Mouse (Mus musculus) thymus, postnatal 4 days (tissue): ENCODE results near the gene Myrf.

ENCODE experiments used
- DNase-seq: peaks from one replicate; pipeline ENCODE4 v3.0.0; 2021

Gene Myrf

DNA sequence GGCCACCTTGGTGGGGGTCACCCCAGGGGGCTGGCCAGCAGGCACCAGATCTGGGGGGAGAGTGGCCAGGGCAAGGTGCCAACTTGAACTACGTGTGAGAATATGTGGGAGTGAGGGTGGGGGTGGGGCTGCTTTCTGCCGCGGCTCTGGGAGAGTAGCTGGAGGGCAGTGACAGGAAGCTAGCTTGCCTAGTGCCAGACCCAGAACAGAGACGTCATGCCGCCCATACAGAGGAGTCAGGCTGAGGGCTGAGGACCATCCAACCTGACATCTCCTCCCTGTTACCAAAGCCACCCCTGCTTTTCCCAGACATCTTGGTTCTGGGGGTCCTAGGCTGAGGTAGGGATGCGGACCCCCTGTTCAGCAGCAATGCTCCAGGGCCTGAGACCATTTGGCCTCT is 6.6 kb upstream of the Myrf start:
- DNase-seq: no peak

DNA sequence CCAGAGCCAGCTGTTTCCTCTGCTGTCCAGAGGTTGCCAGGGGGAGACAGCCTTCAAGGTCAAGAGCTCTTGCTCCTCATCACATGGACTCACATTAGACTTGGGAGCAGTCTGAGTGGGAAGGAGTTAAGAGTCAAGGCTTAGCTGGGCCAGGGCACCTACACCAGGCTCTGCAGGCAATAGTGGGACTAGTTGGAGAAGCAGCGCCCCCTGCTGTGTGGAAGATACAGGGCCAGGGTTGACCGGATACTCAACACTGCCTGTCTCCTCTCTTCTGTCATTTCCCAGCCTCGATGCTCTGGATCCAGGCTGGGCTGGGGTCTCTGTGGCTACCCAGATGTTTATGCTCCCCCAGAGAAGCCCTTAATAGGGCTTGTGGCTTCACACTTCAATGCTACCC is 3.6 kb upstream of the Myrf start:
- DNase-seq: peak; percentile 77

DNA sequence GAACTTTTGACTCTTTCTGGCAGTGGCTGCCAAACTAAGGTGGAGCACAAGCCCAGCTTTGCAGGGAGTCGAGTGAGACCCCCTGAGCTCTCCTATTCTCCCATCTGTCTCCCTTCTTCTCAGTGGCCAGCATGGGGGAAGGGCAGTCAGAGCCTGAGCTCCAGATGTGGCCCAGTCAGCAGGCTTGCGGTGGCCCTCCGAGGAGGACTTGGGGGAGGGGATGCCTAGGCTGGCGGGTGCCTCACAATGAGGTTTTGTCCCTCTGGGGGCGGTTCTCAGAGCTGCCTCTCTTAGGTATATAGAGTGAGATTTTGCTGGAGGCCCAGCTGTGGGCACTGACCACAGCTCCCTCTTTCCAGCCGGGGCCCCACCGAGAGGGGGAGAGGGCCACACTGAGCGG is 2.4 kb upstream of the Myrf start:
- DNase-seq: no peak

DNA sequence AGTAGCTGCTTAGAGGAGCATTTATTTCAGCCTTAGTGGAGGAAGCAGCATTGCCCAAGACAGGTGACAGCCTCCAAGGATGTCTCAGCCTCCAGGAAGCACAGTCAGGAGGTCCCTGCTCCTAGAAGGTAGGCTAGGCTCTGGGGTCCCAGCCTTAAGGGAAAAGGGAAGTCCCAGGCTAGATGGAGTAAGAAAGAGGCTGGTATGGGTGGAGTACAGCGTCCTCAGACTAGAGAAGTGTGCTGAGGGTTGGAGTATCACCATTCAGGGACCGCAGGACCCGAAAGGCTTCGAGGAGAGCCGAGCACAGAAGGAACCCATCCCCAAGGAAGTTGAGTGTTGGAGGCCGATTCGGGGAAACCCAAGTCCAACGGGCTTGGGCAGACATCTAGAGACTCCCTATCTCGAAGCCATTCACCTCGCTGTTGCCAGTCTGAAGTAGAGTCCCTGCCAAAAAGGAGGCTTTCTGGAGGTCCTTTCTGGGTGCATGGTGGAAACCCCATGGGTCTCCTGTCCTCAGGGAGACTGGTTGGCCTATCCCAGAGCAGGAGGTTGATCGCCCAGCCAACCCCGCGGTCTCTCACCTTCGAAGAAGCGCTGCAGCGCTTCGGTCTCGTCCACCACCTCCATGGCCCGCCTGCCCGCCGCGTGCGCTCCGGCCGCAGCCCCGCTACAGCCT is 434 bp downstream of the Myrf start:
- DNase-seq: no peak

DNA sequence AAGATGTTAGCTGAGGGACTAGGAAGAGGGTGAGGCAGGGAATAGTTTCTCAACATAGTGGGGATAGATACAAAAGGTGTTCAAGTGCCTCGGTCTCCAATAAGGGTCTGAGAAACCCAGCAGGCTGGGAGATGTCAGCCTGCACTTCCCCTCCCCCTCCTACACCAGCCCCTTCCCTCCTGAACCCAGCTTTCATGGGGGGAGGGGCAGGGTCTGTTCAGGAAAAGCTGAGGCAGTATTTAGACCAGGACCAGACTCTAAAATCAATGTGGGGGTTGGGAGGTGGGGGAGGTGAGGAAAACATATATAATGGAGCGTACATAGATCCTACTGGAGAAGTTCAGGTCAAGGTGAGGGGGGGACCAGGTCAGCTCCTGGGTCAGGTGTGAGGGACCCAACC is 1.1 kb downstream of the Myrf start:
- no peak for DNase-seq

DNA sequence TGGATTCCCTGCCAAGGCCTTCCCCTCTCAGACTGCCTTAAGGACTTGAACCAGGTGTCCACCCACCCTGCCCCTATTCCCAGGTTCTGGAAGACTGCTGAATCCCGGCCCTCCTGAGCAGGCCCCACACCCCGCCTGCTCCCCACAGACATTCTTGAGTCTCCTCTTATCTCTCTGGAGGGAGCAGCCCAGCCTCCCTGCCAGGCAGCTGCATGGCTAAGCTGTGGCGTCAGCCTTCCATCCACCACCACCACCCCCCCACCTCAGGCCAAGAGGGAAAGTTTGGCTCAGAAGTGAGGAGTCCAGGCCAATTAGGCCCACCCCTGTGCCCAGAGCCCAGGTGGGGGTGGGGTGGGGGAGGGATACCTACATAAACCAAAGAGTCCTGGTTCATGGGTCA is 2.1 kb downstream of the Myrf start:
- no peak for DNase-seq

DNA sequence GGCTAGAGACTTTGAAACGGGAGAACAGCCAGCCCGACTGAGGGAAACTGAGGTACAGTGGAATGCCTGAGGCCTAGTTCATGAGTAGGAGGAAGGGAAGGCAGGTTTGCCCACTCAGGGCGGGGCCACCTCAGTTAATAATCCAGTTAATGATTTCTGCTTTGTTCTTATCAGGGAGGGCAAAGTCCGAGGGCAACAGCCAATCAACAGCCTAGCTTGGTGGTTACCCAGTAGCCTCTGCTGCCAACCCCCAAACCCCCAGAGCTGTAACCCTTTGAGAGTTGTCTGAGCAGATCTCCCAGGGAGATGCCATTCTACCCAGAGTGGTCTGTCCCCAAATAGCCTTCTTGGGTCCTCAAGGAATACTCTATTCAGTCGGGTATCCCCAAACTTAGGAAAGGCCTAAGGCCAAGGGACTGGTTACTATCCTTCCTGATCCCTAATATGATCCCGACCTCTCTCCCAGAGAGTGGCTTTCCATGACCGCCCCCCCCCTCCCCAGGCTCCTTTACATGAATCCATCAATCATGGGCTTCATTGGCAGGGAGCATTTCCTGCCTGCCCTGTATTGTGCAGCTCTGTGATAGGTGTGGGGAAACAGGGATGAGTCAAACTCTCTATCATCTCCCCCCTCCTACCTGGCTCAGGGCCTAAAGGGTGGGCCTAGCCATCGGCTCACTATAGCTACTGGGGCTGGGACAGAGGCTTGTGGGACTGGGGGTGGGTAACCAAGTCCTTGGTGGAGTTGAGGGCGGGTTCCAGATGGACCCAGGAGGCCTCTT is 4.6 kb downstream of the Myrf start:
- no peak for DNase-seq

DNA sequence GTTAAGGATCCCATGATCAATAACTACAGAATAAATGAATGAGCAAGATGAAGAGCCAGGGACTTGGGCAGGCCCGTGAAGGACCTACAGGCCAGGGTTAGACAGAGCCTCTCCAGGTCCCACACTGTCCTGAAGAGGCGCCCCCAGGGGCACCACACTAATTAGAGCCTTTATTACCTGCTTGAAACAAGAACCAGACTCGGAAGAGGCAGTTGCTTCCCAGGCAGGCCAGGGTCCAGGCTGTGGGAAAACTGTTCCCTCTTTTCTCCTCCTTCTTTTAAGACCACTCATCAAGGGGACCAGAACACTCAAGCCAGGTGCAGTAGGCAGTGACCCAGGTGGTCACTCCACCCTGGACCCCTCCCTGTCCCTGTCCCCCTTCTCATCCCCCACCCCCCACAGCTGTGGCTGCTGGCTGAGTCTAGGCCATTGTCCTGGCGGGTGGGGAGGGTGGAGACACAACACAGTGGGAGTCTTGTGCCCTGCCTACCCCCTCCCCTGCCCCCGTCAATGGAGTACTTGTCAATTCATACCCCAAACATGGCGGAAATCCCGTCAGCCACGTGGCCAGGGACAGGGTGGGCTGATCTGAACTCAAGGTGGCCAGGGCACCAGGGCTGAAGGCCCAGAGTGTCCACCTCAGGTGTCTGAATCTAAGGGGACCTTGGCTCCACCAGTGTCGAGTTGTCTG is 8.1 kb downstream of the Myrf start:
- no peak for DNase-seq

DNA sequence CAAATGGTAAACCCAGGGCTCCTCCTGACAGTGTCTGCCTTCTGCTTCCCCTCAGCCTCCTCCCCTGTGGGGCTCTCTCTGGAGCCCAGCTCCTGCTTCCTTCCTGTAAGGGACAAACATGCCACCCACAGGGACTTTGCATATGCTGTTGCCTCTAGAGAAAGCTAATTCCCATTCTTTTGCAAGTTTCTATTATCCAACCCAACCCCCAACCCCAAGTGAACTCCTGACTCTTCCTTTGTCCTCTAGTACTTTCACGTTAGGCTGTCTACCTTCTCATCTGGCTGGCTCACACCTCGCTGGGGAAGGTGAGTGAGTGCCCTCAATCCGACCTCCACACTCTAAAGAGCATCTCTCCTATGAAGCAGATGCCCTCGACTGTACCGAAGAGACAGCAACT is 8.7 kb downstream of the Myrf start:
- no peak for DNase-seq

DNA sequence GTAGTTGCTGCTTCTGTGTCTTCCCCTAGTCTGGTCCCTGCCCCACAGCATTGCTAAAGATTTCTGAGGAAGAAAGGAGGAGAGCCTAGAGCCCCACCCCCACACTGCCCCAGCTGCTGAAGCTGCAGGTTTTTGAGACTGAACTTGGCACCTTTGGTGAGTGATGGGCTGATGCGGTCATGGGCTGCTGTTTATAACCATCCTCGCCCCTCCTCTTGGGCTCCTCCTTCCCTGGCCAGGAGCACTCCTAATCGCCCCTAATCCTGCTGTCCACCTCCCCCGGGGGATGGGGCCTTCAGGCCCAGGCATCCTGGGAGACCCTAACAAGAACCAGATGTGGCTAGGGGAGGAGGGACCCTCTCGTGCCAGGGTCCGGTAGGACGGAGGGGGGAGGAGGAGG is 9.5 kb downstream of the Myrf start:
- no peak for DNase-seq

DNA sequence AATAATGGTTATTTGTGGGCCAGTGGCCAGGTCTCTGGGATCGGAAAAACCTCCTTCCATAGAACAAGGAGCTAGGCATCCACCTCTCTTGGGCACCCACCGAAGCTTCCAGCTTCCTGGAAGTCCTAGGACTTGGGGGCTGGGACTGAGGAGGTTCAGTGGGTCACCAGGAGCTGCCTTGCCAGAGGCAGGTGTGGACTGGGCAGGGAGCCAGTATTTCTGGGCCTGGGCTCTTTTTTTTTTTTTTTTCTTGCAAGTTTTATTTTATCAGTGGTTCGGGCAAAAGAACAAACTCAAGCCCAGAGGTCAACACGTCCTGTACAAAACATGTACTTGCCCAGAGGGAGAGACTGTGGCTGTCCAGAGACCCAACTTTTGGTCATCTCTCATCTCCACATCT is 14.8 kb downstream of the Myrf start:
- no peak for DNase-seq

DNA sequence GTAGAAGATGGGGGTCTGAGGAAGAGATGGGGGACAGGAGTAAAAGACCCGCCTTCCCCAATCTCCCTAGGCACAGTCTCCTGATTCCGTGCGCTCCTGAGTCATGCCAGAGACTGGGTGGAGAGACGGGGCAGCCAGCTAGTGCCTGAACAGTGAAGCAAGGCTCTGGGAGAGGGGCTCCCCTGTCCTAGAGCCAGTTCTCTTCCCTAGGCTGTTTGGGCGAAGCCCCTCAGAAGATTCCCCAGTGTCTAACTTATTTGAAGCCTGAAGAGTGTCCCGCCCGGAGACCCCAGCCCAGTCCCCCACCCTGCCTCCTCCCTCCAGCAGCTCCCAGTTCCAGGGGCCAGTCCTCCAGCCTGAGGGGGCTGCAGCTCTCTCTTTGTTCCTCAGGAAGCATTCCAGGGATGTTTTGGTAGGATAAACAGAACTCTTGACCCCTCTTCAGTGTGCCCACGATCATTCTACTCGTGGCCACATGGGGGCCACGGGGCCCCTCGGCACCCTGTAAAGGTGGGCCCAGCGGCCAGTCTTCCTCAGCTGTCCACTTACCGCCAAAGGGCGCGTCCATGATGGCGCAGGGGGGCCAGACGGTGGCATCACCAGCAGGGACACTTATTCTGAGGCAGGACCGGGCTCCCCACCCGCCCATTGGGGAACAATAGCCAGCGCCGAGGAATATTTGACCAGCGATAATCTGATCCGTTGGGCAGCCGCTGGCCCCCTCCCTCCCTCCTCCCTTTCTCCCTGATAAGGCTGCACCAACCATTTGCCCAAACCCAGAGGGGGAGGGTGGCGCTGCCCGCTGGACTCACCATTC is 15.7 kb downstream of the Myrf start:
- no peak for DNase-seq

DNA sequence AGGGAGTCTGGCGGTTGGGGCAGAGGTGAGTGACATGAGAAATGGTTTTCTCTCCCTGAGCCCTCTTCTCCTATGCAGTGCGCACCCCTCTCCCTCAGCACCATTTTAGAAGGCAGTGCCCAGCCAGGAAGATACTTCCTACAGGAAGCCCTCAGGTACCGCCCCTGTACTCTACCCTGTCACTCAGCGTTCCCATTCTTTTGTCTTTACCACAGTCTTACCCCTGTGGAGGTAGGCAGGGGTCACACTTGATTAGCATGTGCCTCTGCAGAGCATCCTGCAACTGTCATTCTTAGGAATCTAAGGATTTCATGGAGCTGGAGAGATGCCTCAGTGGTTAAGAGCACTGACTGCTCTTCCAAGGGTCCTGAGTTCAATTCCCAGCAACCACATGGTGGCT is 17.0 kb downstream of the Myrf start:
- no peak for DNase-seq

DNA sequence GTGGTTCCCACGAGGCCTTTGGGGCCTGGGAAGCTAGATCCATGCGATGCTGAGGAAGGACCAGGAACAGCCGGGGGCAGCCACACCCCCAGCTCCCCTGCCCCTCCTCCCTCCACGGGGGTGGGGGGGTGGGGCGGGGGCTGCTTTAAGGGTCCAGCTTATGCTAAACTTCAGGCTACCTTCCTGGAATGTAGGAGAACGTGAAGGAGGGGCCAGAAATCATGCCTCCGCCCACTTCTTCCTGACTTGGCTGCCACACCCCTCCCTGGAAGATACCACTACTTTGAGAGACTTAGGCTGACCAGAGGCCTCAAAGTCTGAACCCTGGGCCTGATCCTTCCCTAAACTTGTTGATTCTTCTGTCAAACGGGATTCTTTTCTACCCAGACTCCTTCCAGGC is 17.9 kb downstream of the Myrf start:
- no peak for DNase-seq

DNA sequence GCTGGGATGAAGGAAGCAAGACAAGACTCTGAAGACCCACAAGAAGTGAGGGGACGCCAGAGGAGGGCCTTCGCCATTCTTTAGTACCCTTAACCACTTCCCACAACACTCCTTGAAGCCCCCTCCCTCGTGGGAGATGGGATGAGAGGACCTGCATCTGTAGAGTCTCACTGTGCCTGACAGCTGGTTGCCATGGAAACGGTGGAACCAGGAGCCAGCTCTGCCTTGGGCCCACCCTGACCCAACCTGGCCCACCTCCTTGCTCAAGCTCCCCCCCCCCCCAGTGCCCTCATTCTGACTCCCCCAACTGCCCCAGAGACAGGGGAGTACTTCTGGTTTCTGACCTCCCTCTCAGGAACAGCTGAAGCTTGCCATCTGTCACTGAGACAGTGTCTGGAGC is 19.0 kb downstream of the Myrf start:
- DNase-seq: no peak

DNA sequence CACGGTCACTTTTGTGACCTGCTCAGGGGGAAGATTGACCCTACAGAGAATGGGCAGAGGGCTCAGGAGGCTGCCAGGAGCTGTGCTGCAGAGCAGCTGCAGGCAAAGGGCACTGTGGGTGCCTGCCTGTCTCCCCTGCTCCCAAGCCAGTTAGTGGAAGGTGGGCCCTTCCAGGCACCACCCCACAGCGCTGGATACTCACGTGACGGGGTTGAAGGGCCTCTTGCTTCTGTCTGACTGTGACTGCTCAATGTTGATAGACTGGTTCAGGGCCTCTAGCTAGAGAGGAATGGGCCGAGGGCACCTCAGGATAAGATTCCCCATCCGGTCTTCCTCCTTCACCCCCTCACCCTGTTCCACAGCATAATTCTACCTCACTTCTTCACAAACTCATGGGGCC is 21.0 kb downstream of the Myrf start:
- DNase-seq: no peak

DNA sequence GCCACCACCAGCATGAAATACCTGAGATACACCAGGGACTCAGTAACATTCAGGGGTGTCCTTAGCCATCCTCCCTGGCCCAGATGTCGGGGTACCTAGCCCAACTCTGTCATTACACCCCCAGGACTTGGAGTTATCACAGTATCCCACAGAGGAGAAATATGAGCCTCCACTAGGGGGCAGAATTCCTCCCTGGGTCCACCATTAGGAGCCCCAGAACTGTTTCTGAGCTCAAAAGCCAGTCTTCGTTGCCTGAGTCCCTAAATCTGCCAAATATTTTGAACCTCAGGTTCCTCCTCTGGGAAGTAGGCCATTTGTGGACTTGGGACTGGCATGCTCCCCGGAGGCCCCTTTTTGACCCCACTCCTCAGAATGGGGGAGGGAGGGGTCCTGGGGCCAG is 21.4 kb downstream of the Myrf start:
- peak; percentile 69 for DNase-seq

DNA sequence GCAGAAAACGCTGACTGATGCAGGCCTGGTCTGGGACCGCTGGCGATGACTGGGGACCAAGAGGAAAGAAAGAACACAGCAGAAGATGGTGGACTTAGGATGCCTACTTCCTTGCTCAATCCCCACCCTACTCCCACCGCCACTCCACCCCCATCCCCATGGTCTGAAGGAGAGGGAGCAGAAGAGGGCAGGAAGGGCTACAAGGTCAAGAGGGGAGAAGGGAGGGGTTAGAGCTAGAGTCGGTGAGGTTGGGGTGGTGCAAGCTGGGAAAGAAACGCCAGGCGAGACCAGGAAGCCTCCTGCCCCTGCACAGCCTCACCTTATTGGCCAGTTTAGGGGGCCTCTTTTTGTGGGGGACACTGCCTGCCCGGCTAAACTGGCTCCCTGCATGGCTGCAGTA is 24.4 kb downstream of the Myrf start:
- DNase-seq: no peak

DNA sequence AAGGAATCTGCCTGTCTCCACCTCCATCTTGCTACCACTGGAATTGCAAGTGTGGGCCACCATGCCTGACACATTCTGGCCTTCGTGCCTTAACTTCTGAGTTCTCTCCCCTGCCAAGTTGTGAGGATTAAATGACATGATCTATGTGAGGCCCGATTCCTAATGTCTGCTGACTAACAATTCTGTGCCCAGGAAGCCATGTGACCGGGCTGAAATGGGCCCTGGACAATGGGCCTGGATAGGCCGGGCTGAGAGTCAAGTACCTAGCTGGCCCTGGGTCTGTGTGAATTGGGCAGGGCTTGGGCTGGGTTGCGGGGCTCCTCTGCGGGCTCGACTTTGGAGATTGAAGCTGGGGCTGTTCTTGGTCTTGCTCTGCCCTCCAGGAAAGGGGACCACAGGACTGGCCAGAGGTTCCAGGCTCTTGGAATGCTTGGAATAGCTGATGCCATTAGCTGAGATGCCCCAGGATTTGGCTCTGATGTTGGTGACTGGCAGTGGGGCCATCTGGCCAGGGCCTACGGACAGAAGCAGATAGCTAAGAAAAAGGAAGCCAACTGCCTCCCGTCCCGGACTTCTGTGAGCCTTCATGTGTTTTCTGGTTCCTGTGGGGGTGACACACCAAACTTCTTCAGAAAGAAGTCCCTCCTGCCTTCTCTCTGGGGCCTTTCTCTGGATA is 26.6 kb downstream of the Myrf start:
- DNase-seq: no peak

DNA sequence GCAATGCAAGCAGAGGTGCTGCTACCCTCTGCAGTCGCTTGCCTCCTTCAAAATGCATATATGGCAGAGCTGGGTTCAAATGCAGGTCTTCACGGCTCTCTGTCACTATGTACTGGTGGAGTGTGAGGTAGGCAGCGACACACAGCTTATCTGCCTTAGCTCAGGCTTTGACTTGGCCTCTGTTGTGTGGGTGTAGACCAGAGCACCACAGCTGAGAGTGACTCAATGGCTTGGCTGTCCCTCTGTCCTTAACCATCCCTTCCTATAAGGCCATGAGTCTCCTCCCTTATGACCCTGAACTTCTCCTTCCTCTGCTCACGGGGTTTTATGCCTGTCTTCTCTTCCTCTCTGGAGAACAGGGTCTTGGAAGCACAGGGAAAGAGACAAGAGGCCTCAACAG is 29.7 kb downstream of the Myrf start:
- DNase-seq: no peak

DNA sequence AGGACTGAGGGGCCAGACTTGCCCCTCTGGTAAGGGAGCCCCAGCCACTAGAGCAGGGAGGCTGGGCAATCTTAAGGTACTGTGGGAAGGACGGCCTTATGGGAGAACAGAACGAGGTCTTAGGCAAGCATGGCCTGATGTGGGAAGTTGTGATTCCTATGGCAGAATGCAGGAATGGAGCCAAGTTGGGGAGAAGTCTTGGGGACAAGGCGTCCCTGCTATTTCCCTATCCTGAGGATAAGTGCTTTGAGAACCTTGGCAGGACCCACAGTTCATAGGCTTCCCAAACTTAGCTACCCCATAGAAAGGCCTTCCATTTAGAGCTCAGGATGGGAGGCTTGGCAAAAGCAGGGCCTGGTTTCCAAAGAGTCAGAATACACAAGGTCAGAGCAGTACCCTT is 31.7 kb downstream of the Myrf start:
- no peak for DNase-seq

DNA sequence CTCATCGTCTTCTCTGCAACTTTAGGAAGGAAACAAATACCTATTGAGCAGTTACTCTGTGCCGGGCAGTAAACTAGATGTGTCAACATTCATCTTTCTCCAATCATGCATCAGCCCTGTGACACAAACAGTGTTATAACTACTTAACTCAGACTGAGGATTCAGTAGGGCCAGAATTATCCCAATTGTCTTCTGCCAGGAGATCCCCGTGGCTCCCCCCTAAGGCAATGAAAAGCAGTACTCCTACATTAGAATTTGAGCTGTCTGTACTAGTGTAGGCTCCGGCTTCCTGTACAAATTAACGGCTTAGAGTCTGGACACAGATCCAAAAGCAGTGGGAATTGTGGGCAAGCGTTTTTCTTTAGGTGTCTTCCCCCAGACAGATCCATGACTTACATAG is 35.5 kb downstream of the Myrf start:
- DNase-seq: no peak

DNA sequence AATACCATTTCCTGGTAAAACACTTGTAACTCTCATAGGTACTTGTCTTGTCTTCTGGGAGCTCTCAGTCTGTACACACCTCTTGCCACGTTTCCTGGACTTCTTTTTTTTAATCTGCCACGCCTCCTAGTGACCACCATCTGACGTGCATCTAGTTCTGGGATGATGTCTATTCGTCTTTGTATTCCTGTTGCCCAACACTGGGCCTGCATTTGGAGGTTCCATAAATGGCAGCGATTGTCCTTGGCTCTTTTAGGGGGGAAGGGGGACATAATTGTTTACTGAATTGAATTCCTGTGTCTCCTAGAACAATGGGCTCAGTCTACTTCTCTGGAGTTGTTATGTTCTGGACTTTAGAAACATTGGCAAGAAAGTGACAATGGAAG is 35.9 kb downstream of the Myrf start:
- peak; percentile 31 for DNase-seq
